Mouse (Mus musculus) stomach, postnatal 0 days (tissue): ENCODE measurements around the gene Adcy4. TPM values are rescaled to one million over a fixed set of nuclear protein-coding genes. Genes with fewer than 3 reads are reported as not detected.

ENCODE experiments used
- ATAC-seq: fragments of 200-750 bp; cut with Nextera tagmentation; 2 replicates; pipeline ENCODE4 v1.8.0; 2017; ENCODE audit not compliant: low FRiP score, low TSS enrichment
- DNase-seq: peaks from one replicate; pipeline ENCODE4 v3.0.0-alpha.2; 2016; ENCODE audit warnings: low spot score
- H3K27ac ChIP-seq: fragments of 300-500 bp; sonication (generic); replicated peaks from 2 replicates; pipeline ENCODE4 v1.5.1; 2014; ENCODE audit warnings: mild to moderate bottlenecking, control low read depth
- H3K27me3 ChIP-seq: fragments of 300-500 bp; sonication (generic); 2 replicates; pipeline ENCODE4 v1.6.1; 2014; ENCODE audit warnings: low read length; ENCODE audit not compliant: control insufficient read depth, insufficient read depth
- H3K36me3 ChIP-seq: fragments of 300-500 bp; sonication (generic); 2 replicates; pipeline ENCODE4 v1.6.1; 2014; ENCODE audit warnings: low read length, mixed read lengths; ENCODE audit not compliant: control insufficient read depth, insufficient read depth
- H3K4me1 ChIP-seq: fragments of 300-500 bp; sonication (generic); replicated peaks from 2 replicates; pipeline ENCODE4 v1.6.1; 2014; ENCODE audit warnings: antibody characterized with exemption; ENCODE audit not compliant: control insufficient read depth, insufficient read depth
- H3K4me2 ChIP-seq: fragments of 300-500 bp; sonication (generic); replicated peaks from 2 replicates; pipeline ENCODE4 v1.6.1; 2014; ENCODE audit warnings: low read depth, mild to moderate bottlenecking, control low read depth, moderate library complexity
- H3K4me3 ChIP-seq: fragments of 300-500 bp; sonication (generic); 2 replicates; pipeline ENCODE4 v1.5.1; 2014; ENCODE audit warnings: low read depth, low read length, control low read depth
- H3K9ac ChIP-seq: fragments of 300-500 bp; sonication (generic); 2 replicates; pipeline ENCODE4 v1.6.1; 2014; ENCODE audit warnings: mild to moderate bottlenecking, low read length, control low read depth, mixed read lengths
- H3K9me3 ChIP-seq: fragments of 300-500 bp; sonication (generic); 2 replicates; pipeline ENCODE4 v1.6.1; 2016; ENCODE audit warnings: low read length; ENCODE audit not compliant: control insufficient read depth
- CTCF ChIP-seq: IDR thresholded peaks from 2 replicates; pipeline ENCODE4 v1.5.1; 2016; ENCODE audit warnings: antibody characterized with exemption, low read depth, mild to moderate bottlenecking, moderate library complexity
- EP300 ChIP-seq: optimal IDR thresholded peaks from 2 replicates; pipeline ENCODE3; 2016; ENCODE audit warnings: antibody characterized with exemption
- WGBS: fragments of 180-500 bp; shearing (Covaris S2); extraction: QIAGEN DNeasy Blood & Tissue Kit; methylation state at CpG from one replicate; pipeline ENCODE4 v1.1.7; 2014; 5-methylcytosine and 5-hydroxymethylcytosine counted together
- polyA plus RNA-seq: library from polyadenylated mRNA; unstranded; fragments of >200 nt; fragmentation: Nextera tagmentation; extraction: Ambion mirVana; gene quantifications from 2 replicates; pipeline ENCODE4 v1.2.1, GENCODE M21; 2015

Adcy4 gene
- polyA plus RNA-seq, 1 experiment from 2014 or later: 2.3 TPM

DNA sequence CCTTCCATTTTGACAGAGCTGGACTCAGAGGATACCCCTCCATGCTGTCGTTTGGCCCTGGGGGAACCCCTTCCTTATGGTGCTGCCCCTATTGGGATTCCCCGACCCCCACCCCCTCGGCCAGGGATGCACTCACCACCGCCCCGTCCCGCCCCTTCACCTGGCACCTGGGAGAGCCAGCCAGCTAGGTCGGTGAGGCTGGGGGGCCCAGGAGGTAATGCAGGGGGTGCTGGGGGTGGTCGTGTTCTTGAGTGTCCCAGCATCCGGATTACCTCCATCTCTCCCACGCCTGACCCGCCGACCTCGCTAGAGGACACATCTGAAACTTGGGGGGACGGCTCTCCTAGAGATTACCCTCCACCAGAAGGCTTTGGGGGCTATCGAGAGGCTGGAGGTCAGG lies 42.2 kb upstream of the Adcy4 start:
- 19% methylated on average over 15 of the region's 15 CpGs for WGBS
- peak overlapping the region; percentile 52 for H3K4me3 ChIP-seq
- peak overlapping the region; percentile 86 for H3K4me2 ChIP-seq
- H3K27ac ChIP-seq: peak overlapping the region; percentile 88
- H3K9ac ChIP-seq: peak overlapping the region; percentile 45
- H3K36me3 ChIP-seq: 0 out of 2 replicates have a peak, but pooled peaks cover 4% of the 10 kb centered on the region
- DNase-seq (no peak), ATAC-seq (no peak)
- no peaks in the 10 kb centered on the region for H3K4me1 ChIP-seq
- TF ChIP-seq EP300 (no peak), CTCF (no peak)
- no peaks in the 10 kb centered on the region for H3K9me3 ChIP-seq
- H3K27me3 ChIP-seq: no peaks in the 10 kb centered on the region

DNA sequence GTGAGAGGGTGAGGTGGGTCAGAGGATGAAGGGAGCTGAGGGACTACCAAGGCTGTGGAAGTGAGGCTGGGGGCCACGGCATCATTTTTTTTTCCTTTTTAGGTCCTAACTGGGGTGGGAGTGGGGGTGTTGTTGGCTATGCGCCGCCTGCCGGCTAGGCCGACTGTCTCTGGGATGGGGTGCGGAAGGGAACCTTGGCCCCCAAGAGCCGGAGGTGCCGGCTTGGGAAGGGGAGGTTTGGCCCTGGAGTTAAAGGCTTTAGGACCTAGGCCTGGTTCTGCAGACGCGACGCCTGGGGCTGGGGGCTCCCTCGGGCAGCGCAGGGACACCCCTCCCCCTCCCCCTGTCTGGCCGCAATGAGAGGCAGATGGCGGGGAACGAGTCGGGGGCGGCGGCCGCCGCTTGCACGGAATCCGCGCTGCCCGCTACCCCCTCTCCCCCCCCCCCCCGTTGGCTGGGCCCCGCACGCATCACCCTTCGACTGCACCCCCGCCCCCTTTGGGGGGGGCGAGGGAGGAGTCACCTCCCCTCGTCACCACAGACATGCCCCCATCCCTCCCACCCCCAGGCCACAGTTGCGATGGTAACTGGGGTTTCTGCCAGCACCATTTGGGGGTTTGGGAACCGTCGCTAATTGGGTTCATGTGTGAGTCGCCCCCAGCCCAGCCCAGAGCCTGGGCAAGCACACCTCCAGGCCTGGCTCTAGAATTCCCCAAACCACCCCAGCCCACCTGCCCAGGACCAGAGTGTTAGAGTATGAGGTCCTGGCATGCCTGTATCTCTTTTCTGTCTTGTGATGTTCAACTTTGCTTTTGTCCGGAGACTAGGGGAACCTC lies 41.5 kb upstream of the Adcy4 start:
- Histone ChIP-seq H3K4me1 (no peaks in the 10 kb centered on the region), H3K27ac (peak overlapping the region; percentile 88), H3K27me3 (no peaks in the 10 kb centered on the region), H3K4me3 (peak overlapping the region; percentile 52), H3K9ac (peak overlapping the region; percentile 75), H3K4me2 (peak overlapping the region; percentile 86), H3K36me3 (0 out of 2 replicates have a peak, but pooled peaks cover 4% of the 10 kb centered on the region), H3K9me3 (no peaks in the 10 kb centered on the region)
- TF ChIP-seq CTCF (peak; percentile 43), EP300 (no peak)
- DNase-seq (peak; percentile 49), ATAC-seq (no peak)
- 4% methylated on average over 16 of the region's 37 CpGs for WGBS

DNA sequence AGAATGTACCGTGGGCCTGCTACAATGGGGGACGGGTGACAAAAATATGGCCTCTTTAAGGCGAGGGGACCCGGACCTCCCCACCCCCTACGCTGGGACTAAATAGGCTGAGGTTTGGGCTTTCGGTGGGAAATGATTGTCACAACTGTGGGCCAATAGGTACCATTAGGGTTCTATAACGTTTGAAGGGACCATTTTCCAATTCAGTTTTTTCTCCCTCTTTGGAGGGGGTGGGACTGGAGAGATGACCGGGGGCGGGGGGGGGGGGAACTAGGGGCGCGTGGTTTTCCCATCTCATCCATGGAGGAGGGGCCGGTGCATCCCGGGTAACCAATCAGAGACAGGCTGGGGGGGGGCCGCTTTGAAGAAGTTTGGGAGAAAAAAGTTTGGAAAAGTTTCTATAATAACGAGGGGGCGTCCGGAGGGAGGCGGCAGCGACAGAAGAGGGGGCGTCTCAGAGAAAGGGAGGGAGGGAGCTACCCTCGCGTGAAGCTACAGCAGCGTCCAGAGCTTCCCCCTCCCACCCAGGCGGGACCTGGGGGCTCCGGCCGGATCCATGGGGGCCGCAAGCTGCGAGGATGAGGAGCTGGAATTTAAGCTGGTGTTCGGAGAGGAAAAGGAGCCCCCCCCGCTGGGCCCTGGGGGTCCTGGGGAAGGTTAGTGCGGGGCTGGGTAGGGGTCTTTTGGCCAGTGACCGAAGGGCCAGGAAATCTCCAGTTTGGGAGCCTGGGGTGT lies 40.8 kb upstream of the Adcy4 start:
- Histone ChIP-seq H3K27ac (peak overlapping the region; percentile 95), H3K36me3 (no peaks in the 10 kb centered on the region), H3K4me1 (no peaks in the 10 kb centered on the region), H3K27me3 (no peaks in the 10 kb centered on the region), H3K4me3 (peak overlapping the region; percentile 52), H3K4me2 (peak overlapping the region; percentile 86), H3K9ac (peak overlapping the region; percentile 75), H3K9me3 (no peaks in the 10 kb centered on the region)
- DNase-seq (peak; percentile 62), ATAC-seq (peak; percentile 25; the same call in 1 of the 2 replicates)
- no peak for TF ChIP-seq EP300
- TF ChIP-seq CTCF: no peak
- 3% methylated on average over 28 of the region's 32 CpGs for WGBS

DNA sequence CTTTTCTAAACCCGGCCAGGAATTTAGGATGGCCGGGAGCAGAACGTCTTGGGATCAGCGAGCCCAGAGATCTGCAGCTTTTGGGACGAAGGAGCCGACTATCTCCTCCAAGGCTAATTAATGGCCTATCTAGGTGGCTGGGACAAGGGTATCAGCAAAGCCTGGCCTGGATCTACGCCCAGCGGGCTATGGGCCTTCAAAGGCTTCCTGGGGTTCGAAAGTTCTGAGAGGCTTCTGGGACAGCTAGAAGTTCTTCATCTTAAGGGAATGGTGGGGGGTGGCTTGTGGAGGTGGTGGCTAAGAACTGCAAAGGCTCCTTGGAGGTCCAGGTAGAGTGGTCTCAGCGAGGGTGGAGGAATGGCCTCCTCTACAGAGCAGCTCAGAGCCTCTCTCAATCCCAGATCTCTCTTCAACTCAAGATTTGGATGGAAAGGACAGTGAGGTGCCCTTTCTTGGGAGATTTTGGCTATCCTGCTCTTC lies 40.1 kb upstream of the Adcy4 start:
- TF ChIP-seq EP300 (peak; percentile 62), CTCF (no peak)
- Histone ChIP-seq H3K36me3 (no peaks in the 10 kb centered on the region), H3K4me1 (no peaks in the 10 kb centered on the region), H3K27ac (peak overlapping the region; percentile 95), H3K4me2 (peak overlapping the region; percentile 86), H3K27me3 (no peaks in the 10 kb centered on the region), H3K9ac (peak overlapping the region; percentile 71), H3K9me3 (no peaks in the 10 kb centered on the region), H3K4me3 (peak overlapping the region; percentile 52)
- peak; percentile 66 for DNase-seq
- ATAC-seq: peak; percentile 10; the same call in 1 of the 2 replicates
- 5% methylated on average over 10 of the region's 10 CpGs for WGBS

DNA sequence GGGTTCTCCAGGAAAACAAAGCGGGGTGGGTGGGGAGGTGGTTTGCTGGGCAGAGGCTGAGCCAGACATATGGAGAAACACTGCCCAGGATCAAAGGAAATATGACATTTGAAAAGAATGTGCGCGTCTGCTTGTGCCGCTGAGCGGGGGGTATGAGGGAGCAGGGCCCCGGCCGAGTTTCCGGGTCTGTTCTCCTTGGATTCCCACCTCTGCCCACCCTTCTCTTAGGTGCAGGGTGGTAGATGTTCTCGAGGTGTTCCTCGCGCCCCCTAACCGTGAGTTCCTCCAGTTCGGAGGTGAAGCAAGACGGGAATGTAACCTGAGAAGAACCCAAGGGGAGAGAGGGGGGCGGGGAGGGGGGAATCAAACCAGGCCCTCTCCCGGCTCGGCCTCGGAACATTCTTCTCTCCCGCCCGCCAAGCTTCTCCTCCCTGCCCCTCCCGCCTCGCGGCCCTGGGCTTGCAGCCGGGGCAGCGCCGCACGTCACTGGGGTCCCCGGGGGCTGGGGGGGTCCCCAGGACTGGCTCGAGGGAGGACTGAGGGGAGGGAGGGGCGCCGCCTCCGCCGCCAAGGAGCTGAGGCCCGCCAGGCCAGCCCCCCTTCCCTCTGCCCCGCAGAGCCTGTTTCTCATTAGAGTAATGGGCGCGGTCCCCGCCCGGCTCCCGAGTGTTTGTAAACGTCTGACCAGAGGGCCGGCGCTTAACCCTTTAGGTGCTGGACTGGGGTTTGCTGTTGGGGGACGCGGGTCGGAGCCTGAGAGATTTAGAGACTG lies 39.3 kb upstream of the Adcy4 start, which contains the start of gene Nfatc4:
TSS of gene Nfatc4 (plus strand) at position 154 of the 772 bp plus-strand sequence.
- H3K27me3 ChIP-seq: no peaks in the 10 kb centered on the region
- no peaks in the 10 kb centered on the region for H3K36me3 ChIP-seq
- peak; percentile 86 for DNase-seq
- 0% methylated on average over 36 of the region's 46 CpGs for WGBS
- ATAC-seq: peak; percentile 84
- TF ChIP-seq CTCF: no peak; the same call in none of the 2 replicates
- TF ChIP-seq EP300: no peak
- no peaks in the 10 kb centered on the region for H3K9me3 ChIP-seq
- peak within 1 kb of the TSS; percentile 71 for H3K9ac ChIP-seq
- no peaks in the 10 kb centered on the region for H3K4me1 ChIP-seq
- peak within 1 kb of the TSS; percentile 95 for H3K27ac ChIP-seq
- H3K4me3 ChIP-seq: peak within 1 kb of the TSS; percentile 52
- peak within 1 kb of the TSS; percentile 86 for H3K4me2 ChIP-seq
